Mouse (Mus musculus) layer of hippocampus, adult 9-10 months (tissue): ENCODE data around the gene Sun2.

Experiments
- DNase-seq: peaks from one replicate; pipeline ENCODE4 v3.0.0; 2022; ENCODE audit warnings: low spot score

Sun2 gene

GRCm38 (mm10) chr15:79755977-79756625 is 13.8 kb upstream of the Sun2 start:
- DNase-seq, result no peak

DNA sequence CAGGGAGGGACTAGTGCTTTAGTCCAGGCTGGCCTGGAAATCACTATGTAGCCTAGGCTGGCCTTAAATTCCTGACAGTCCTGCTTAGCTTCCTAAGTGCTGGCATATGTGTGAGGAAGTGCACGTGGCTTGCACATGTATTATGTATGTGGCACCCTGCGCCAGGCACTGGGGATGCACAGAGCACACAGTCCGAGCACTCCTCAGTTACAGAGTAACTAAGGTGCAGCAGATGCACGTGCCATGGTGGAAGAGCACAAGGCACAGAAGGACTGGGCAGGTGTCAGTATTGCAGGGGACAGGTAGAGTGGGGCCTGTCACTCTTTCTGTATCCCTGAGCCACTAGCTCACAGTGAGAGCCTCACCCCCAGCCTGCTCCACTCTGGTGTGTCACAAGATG is 12.8 kb upstream of the Sun2 start:
- no peak for DNase-seq

GRCm38 (mm10) chr15:79753873-79754272 is 11.5 kb upstream of the Sun2 start:
- no peak for DNase-seq

DNA sequence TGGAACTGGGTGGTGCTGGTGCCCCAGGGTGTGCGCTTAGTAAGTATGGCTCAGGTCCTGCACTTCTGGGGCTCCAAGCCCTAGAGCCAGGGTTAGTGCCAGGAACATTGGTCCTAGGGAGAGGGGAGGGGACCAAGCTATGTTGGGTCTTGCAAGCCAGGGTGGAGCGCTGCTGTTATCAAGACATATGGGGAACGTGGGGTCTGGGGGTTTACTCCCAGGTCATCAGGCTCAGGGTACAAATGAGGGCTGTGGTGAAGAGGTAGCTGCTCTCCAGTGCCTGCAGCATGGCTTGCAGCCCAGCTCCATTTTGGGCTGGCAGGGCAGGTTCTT is 11.1 kb upstream of the Sun2 start:
- DNase-seq, result no peak

DNA sequence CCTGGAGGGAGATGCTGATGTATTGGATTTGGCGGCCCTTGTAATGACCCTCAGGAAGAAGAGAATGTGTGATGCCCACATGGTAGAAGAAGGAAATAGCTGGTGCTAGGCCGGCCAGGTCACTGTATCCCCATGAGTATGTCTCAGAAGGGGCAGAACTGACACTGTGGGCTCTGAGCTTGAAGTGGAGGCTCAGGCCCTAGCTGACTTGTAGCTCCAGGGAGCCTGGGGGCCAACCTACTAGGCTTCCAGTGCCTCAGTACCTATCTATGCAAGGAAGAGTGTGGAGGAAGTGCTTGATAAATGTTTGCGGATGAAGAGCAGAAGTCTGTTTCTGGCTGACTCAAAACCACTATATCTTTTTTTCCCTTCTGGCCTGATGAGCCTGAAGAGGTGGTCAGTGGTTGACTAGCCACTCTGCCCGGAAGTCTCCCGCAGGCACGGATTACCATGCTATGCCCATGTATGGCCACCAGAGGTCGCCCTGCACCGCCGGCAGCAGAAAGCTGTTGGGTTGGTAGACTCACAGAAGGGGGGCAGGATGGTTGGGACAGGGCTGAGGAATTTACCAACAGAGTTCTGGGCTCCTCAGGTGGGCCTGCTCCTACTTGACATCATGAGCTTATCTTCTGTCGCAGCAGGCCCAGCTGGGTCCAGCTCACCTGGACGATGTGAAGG is 10.5 kb upstream of the Sun2 start:
- peak; percentile 55 for DNase-seq

DNA sequence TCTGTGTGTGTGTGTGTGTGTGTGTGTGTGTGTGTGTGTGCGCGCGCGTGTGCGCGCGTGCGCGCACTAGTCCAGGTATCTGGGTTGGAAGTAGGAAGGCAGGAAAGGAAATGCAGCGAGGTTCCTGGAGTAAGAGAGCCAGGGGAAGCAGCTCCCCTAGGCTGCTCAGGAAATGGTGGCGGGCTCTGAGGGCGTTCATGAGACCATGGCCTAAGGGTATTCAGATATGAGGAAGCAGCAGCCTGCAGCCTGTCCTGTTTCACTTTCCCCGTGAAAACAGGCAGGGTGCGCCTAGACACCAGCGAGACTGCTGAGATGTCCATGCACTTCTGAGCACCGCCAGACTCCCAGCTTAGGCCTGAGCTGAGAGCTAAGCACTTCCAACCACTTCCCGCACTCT is 9.4 kb upstream of the Sun2 start:
- DNase-seq, result no peak

- no peak for DNase-seq
Measured at GRCm38 (mm10) chr15:79750266-79750665, 7.9 kb upstream of the Sun2 start.

DNA sequence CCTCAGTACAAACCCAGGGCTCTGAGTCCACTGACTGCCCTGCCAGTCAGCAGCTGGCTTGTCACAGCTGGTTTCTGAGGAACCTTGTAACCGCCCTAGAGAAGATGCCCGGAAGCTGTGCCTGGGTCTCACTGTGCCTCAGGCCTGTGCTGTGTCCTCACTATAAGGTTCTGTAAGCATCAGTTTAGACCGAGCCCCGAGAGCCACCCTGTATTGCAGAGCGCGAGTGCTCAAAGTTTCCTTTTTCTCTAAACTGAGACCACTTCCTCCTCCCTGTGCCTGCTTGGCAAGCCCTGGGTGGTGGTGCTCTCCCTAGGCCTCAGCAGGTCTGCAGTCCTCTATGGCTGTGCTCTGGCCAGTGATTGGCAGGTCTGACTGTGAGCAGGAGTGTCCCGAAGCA is 6.8 kb upstream of the Sun2 start:
- no peak for DNase-seq

GRCm38 (mm10) chr15:79747998-79748397 is 5.7 kb upstream of the Sun2 start:
- DNase-seq, result no peak

DNA sequence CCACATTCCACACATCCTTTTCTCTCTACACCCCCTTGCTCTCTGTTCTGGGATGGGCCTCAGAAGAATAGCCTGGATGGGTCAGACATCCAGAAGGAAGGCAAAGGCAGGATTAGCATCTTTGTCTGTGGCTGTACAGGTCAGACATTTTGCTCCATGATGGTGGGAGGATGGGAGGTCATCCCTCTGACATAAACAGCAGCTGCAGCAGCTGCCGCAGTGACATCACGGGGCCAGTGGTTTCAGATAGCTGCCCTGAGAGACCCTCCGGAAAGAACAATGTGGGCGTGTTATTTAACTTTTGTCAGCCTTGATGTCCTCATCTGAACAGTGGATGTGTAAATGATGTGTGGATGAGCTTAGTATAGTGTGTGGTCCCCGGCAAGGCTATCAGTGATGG is 3.5 kb upstream of the Sun2 start:
- no peak for DNase-seq

GRCm38 (mm10) chr15:79745312-79745711 is 3.0 kb upstream of the Sun2 start:
- no peak for DNase-seq

DNA sequence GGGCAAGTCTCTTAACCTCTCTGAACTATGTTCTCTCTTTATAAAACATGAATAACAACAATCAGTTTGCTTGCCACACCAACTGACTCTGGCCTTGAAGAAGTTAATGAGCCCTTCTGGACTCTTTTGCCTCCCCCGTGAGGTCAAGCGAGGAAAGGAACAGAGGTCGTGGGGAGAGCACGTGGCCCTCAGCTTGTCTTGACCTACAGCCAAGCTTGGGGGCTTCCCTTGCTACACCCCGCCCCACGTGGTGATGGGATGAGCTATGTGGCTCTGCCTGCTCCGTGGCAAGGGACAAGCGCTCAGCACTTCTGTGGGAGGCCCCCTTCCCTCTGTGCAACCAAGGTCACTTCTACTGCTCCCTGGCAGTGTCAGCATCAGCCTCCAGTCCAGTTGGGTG is 2.4 kb upstream of the Sun2 start:
- no peak for DNase-seq

DNA sequence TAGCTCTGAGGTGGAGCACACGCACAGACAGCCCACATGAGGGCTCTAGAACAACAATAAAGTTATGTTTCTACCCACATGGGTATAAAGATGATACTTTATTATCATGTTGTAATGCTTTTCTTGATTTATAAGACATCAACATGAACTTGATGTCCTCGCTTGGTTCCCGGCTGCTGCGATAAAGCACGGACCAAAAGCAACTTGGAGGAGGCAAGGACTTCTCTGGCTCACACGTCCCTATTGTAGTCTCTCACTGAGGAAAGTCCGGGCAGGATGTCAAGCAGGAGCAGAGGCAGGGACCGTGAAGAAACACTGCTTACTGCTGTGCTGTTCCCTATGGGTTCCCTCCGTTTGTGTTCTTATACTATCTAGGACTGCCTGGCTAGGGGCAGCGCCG is 1.7 kb upstream of the Sun2 start:
- DNase-seq, result no peak

- no peak for DNase-seq
Measured at GRCm38 (mm10) chr15:79742706-79743023, 329 bp upstream of the Sun2 start.

DNA sequence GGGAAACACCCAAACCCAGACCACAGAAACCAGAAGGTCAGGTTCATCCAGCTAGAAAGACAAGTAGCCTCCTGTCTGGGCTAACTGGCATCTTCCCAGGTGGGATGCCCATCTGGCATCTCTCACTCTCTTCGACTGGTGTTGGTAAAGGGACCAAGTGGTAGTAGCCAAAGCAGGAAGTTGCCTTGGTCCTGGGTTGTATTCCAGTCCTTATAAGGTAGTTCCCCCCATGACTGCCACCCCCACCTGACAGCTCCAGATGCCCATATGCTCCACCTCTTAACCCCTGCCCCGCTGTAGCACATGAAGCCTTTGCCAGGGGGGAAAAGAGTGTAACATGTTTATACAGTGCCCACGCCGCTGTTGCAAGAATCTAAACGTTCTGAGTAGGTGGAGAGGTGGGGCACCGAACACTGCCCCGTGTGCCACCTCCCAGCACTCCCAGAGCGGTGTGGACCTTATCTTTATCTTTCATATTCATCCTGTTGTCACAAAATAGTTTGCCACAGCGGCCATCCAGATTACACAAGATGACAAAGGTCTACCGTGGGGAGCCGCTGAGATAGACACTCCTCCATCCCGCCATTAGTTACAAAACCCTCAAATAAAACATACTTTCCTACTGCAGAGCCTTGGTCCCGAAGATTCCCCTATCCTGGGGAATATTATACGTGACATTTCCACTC is 1.0 kb downstream of the Sun2 start:
- DNase-seq, result no peak

DNA sequence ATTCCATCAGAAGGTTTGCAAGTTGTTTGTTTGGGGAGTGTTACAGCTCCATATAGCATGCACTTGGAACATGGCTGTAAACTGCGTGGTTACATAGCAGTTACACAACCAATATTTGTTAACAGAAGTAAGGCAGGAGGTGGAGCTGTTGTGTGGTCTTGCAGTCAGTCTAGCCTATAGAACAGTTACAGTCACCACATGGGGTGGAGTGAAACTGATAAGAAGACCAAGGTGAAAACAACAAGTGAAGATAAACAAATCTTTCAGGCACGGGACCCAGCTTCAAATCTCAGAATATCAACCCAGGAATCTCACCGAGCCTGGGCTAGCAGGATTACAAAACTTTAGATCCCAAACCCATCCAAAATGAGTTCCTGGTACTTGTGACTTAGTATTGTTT is 1.6 kb downstream of the Sun2 start:
- no peak for DNase-seq

GRCm38 (mm10) chr15:79734311-79734710 is 8.0 kb downstream of the Sun2 start:
- DNase-seq, result no peak

- no peak for DNase-seq
Measured at GRCm38 (mm10) chr15:79733640-79734039, 8.7 kb downstream of the Sun2 start.

GRCm38 (mm10) chr15:79733192-79733591 is 9.1 kb downstream of the Sun2 start:
- no peak for DNase-seq

DNA sequence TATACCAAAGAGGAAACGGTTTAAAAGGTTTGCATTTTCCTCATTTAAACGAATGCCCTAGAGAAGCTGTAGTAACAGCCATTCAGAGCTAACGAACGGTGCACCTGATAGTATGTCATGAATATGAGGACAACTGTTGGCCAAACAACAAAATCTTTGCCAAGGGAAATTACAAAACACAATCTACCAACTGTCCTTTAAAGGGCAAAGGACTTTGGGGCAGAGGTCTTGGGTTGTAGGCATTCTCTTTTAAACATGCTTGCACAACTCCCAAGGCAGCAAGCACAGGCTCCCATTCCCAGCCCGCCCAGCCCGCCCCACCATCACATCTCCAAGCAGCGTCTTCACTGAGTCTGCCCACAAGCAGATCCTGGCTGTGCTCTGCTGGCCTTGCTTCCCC is 10.8 kb downstream of the Sun2 start:
- no peak for DNase-seq

- no peak for DNase-seq
Measured at GRCm38 (mm10) chr15:79728731-79729388, 13.5 kb downstream of the Sun2 start.

- no peak for DNase-seq
Measured at GRCm38 (mm10) chr15:79728311-79728710, 14.0 kb downstream of the Sun2 start.

DNA sequence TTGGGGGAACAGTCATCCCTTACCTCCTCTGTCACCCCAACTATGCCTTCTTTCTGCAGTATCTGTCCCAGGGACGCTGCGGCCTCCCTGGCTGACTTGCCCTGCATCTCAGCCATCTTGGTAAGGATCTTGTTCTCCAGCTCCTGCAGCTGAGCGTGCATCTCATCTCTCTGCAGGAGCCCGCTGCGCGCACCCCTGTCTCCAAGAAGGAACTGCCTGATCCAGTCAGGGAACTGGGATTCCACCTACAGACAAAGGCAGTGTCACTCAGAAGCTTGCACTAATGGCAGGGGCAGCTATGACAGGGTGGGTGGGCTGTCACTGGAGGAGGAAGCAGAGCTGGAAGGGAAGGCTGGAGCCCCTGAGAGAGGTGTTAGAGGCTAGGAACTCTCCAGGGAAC is 14.5 kb downstream of the Sun2 start:
- no peak for DNase-seq
